Mouse (Mus musculus): Measurements from ENCODE around the gene Cd3eap.
A peak's percentile ranks its signal among the peaks of the same experiment; 100 is the strongest.

The Cd3eap gene

DNA sequence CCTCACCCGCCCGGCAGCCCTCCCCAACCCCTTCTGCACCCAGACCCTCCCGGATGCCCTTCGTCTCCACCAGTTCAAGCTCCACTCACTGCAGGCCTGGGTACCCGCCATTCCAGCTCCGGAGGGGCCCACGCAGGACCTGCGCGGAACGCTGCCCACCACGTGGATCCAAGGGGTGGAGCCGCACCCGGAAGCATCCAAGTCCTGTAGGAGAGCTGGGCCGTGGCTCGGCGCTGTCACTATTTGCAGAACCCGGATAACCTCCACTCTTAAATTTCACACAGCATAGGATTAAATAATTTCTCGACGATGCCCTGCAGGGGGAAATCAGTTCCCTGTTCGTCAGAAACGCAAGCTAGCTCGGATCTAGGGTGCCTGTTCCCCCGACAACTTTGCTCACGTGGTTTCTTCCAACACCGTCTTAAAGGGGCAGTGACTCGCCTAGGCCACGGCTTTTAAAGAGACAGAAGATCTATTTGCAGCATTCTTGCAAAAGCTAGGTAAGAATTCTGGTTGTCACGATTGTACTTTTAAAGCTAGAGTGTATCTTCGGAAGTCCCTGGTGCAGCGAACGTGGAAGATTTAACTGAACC is at the start of gene Cd3eap, which contains the start of gene Ppp1r13l:
Cd3eap (minus strand) TSS at position 185 of the 593 bp plus-strand sequence.
Ppp1r13l (plus strand) TSS at position 451 of the 593 bp plus-strand sequence.
- peak; percentile 91 to 92 for DNase-seq

- peak; percentile 86 to 91 for DNase-seq
These were observed 46.1 kb upstream of the Cd3eap start for GRCm38 (mm10) chr7:19405417-19405816.

DNA sequence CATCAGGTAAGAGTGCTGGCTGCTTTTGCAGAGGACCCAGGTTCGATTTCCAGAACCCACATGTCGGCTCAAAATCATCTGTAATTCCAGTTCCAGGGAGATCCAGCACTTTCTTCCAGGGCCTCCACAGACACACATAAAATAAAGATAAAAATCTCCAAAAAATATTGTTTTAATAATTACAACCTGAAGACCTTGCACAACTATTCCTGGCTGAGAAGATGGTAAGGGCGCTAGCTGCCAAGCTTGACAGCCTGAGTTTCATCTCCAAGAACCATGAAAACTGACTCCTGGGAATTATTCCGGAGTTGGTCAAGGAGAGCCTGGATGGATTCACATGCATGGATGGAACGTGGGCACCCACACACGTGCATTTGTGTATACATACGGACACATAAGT is 45.2 kb upstream of the Cd3eap start, which contains the start of gene Ckm:
Ckm (plus strand) TSS at position 301 of the 400 bp plus-strand sequence.
- no peak for DNase-seq

DNA sequence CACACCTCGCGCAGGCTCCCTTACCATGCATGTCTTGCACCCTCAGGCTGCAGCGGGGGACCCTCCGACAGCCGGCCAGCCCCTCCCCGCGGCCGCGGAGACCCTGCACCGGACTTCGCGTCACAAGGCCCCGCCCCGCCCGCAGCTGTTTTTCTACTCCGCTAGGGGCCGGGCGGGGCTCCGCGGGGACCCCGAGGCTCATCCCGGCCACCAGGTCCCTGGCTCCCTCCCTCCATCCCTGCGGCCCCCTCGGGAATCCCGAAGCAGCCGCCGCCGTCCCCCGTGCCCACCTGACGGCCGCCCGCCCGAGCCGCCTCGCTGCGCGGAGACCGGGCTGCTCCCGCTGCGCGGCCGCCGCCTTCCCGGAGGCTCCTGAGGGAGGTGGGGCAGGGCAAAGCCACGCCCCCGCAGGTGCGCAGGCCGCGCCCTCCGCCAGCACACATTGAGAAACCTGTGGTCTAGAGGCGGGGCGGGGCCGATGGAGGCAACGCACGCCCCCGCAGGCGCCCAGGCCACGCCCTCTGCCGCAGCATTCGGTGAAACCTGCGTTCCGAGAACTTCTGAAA is 44.5 kb upstream of the Cd3eap start, which contains the start of gene Klc3:
Klc3 (minus strand) TSS at position 374 of the 566 bp plus-strand sequence.
- DNase-seq: peak; percentile 26 to 67

DNA sequence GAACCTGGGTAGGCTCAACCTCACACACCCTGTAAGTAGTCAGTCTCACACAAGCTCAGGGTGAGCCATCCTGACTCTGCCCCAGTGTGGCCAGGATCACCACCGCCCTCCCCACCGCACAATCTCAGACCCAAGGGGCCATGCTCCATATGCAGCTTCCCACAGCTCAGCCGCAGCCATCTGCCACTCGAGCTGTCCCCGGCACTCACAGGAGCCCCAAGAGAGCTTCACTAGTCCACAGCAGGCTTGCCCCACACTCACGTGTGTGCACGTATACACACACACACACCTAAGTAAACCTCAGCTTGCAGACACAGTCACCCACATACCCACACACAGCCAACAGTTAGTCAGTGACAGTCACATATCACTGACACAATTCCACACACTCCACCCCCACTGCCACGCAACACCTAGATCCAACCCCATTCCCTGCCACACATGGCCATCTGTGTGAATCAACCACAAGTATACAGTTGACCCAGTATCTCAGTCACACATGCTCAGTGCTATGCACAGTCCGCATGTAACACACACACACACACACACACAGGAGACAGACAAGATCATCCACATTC is 43.3 kb upstream of the Cd3eap start:
- no peak for DNase-seq

DNA sequence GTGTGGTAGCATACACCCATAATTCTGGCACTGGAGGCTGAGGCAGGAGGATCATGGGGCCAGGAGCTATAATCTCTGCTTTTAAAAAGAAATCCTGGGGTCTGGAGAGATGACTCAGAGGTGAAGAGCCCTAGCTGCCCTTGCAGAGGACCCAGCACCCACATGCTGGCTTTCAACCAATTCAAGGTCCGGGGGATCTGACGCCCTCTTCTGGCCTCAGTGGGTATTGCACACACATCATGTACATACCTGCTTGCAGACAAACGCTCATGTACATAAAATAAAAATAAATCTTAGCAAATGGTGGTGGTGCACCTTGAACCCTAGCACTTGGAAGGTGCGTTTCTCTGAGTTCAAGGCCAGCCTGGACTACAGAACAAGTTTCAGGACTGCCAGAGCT is 41.7 kb upstream of the Cd3eap start:
- DNase-seq: no peak

DNA sequence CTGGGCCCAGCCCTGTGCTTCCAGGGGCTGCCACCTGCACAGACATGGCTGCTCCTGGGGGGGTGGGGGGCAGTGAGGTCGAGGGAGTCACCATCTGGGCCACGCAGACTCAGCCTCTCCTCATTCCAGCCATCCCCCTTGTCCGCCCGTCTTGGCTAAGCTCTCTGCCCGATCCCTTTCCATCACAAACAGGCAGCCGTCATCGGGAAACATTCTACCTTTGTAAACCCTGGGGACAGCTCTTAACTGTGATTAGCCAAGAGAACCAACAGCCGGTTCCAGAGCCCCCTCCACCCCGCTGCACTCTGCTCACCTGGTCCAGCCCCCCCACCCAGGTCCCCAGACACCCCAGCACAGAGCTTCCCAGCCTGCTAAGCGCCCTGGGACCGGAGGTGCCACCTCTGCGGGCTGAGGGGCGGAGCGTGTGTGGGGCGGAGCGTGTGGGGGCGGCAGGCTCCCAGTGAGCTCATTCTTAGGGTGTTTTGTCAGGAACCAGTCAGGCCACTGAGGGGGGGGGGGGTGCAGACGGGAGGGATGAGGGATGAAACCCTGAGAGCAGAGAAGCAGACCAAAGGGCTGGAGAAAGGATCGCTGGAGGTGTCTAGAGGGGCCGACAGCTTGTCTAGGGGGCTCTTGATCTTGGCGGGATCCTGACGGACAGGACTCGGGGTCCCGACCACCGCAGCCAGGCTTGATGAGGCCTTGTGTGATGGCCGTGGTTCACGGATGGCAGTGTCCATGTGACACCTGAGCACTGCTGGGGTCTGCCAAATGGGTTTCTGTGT is 40.4 kb upstream of the Cd3eap start:
- DNase-seq: no peak

DNA sequence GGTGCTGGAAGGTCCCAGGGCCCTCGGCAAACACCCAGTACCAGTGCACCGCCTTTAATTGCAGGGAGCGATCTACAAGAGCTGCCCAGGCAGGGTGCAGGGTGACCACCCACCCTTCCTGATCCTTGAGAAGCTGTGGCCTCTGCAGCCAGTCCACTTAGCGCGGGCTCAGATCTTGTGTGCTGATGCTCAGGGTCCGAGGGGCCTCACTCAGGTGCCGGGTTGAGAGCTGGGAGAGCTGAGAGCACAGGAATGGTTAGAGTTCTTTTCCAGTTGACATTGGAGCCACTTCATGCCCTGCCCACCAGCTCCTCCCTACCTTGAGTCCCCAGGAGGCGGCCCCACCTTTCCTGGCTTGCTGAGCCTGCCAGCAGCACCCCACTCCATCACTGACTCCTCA is 35.2 kb upstream of the Cd3eap start:
- no peak for DNase-seq

GRCm38 (mm10) chr7:19388699-19389413 is 29.6 kb upstream of the Cd3eap start:
- DNase-seq: peak in 1 of 2 experiments; percentile 40

GRCm38 (mm10) chr7:19383708-19384107 is 24.4 kb upstream of the Cd3eap start:
- DNase-seq: no peak

DNA sequence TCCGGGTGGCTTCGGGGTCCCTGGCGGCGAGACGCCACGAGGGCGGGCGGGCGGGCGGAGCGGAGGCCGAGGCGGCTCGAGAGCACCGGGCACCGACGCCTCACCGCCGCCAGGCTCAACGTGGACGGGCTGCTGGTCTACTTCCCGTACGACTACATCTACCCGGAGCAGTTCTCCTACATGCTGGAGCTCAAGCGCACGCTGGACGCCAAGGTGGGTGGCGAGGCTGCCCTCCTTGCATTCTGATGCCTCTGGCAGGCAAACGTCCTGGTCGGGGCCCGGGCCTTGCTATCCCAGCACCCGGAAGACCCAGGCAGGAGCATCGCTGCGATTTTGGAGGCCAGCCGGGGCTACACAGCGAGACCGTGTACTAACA is 22.9 kb upstream of the Cd3eap start:
- no peak for DNase-seq

DNA sequence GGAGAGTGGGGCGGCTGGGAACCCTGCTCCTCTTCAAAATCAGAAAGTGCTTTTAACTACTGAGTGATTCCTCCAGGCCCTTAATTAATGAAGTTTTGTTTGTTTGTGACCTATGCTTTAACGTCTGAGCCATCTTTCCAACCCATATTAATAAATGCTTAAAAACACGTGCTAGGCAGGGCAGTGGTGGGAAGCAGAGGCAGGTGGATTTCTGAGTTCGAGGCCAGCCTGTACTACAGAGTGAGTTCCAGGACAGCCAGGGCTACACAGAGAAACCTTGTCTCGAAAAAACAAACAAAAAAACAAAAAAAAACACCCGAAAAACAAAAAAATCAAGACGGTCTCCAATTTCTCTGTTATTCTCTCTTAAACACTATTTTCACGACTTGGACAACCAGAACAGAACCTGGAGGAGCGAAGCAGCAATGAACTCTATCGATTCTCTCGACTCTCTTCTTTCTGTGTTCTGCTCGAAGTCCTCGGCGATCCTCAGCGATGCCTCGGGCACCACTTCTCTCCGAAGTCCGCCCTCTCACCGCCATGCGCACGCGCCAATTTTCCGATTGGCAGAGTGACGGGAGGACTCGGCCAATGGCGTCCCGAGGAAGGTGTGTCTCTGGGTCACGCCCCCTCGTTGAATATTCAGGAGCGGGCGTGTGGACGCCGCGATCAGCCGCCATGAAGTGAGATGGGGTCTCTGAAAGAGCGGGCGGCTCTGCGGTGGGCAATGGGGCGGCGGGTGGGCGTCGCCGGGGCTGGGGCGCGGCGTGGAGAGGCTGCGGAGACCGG is 22.3 kb upstream of the Cd3eap start, which contains the start of gene Ercc2:
Ercc2 (plus strand) TSS at position 634 of the 789 bp plus-strand sequence.
- DNase-seq: peak; percentile 99

- no peak for DNase-seq
These were observed 18.8 kb upstream of the Cd3eap start for GRCm38 (mm10) chr7:19378049-19378448.

- no peak for DNase-seq
These were observed 16.7 kb upstream of the Cd3eap start for GRCm38 (mm10) chr7:19376019-19376418.

DNA sequence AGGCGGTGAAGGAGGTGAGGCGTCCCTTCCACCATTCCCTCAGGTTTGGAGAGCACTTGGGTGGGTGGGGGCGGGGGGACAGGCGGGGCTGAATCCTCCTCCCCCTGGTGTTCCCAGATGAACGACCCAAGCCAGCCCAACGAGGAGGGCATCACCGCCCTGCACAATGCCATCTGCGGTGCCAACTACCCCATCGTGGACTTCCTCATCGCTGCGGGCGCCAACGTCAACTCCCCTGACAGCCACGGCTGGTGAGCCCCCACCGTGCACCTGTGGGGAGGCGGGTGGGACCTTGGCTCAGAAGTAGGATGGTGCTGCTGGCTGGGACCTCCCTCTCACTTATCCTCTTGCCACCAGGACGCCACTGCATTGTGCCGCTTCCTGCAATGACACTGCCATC is 16.1 kb upstream of the Cd3eap start:
- DNase-seq: no peak

DNA sequence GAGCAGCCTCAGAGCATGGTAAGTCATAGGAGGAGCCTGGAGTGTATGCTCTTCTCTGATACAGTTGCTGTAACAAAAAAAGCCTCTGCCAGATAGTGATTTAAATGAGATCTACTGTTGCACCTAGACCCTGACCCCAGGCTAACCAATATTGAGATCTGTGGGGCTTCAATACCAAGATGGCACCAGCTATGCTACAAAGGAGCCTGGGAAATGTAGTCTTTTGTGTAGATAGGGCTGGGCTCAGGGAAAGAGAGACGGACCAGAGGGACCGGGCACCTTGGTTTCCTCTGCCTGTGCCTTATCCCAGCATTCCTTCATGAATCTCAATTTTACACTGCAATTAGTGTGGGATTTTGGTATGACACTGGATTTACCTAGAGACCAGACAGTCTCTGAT is 14.1 kb upstream of the Cd3eap start:
- no peak for DNase-seq

DNA sequence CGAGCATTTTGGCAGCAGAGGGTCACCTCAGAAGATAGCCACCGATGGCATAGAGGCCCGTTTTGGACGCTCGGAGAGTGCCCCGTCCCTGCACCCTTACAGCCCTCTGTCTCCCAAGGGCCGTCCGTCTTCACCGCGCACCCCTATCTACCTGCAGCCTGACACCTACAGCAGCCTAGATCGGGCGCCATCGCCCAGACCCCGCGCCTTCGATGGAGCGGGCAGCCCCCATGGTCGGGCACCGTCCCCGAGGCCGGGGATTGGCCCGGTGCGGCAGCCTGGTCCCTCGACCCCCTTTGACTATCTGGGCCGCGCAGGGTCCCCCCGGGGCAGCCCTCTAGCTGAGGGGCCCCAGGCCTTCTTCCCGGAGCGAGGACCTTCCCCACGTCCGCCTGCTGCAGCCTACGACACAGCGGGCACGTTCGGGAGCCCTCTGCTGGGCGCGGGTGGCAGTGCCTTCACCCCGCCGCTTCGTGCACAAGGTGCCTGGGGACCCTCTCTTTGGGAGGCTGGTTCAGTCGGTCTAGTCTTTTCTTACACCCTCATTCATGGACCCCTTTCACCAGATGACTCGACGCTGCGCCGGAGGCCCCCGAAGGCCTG is 10.6 kb upstream of the Cd3eap start:
- DNase-seq: peak; percentile 76 to 84

GRCm38 (mm10) chr7:19368380-19368779 is 9.1 kb upstream of the Cd3eap start:
- no peak for DNase-seq

DNA sequence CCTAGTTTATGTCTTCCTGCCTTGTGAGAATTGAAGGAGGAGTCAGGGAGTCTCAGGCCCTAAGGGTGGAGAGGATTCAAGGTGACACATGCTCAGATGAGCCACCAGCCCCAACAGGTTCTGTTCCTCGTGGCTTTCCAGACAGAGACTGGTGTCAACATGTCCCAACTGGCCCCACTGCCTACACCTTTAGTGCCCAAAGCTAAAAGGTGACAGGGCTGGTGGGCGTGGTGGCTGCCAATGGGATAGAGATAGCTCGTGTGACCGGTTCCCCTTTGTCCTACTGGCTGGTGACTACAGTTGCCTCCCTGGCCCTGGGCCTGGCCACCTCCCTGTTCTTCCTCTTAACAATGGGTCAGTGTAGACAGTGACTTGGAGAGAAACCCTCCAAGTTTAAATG is 6.1 kb upstream of the Cd3eap start:
- peak in 1 of 2 experiments; percentile 4 for DNase-seq

DNA sequence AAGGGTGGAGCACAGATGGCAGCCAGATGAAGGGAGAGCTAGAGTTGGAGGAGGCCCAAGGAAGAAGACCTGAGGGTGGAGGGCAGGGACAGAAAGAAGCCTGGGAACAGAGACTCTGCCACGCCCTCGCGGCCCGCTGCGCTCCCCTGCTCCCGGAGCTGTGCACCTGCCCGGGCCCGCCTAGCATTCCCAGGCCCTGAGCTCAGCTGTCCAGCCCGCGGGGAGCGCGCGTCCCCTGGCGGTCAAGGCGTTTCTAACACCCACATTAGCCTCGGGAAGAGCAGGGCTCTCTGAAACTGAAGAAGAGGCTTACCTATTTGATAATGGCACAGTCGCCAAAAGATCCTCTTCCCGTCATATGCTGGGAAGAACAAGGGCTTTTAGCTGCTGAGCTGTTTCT is 4.6 kb upstream of the Cd3eap start:
- peak; percentile 80 to 88 for DNase-seq

DNA sequence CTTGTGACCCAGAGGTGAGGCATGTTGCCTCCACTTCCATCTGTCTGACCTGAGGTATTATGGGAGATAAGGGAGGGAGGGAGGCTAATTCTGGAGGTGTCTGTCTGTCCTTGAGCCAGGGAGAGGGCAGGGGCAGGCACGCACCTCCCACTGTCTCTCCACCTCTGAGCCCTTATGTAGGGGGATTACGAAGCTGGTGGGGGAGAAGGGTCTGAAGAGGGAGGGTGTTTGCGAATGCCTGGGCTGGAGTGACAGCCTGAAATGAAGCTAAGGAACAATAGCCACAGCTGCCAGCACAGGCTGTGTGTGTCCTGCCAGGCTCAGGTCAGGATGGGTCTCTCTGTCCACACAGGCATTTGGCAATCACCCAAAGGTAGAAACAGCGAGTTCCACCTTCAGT is 3.0 kb upstream of the Cd3eap start:
- no peak for DNase-seq
